Mouse (Mus musculus): ENCODE results near the gene Gan.

Gene Gan

DNA sequence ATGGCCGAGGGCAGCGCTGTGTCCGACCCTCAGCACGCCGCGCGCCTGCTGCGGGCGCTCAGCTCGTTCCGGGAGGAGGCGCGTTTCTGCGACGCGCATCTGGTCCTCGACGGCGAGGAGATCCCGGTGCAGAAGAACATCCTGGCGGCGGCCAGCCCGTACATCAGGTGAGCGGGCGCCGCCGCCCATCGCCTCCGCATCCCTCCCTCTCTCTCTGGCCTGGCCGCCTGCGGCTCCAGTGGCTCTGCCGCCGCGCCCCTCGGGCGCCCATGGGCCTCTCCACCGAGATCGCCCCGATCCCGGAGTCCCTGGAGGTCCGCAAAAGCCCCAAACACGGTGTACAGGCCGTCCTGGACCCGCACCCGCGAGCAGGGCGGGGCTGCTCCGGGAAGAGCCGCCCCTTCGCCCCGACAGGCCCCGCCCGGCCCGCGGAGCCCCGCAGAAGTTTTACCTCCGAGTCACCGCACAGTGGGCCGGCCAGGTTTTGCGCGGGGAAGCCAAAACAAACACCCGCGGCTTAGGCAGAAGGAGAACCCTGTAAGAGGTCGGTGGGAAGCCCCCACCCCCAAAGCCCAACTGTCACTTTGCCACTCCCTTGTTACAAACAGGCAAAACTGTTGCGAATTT lies at the start of gene Gan:
Gene Gan, plus strand, starts transcription at position 1 of the 627 bp plus-strand sequence.
- peak; percentile 48 for DNase-seq

DNA sequence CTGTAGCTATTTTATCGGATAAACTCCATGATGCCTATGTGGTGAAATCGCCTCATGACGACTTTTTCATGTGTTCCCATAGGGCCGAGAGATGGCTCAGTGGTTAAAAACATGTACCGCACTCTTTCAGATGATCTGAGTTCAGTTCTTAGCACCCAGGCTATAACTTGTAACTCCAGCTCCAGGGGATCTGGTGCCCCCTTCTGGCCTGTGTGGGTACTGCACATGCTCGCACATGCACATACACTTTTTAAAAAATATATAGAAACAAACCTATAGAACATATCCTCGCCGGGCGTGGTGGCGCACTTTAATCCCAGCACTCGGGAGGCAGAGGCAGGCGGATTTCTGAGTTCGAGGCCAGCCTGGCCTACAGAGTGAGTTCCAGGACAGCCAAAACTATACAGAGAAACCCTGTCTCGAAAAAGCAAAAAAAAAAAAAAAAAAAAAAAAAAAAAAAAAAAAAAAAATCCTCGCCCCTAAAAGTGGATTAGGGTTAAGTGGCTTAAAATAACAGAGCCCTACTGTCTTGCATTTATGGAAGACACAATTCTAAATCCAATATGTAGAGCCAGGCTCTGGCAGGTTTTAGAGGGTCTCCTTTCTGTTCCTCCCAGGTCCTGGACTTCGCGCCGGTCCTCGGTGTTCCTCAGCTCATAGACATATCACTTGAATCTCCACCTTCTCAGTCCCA lies 48.8 kb upstream of the Gan start:
- DNase-seq = no peak

DNA sequence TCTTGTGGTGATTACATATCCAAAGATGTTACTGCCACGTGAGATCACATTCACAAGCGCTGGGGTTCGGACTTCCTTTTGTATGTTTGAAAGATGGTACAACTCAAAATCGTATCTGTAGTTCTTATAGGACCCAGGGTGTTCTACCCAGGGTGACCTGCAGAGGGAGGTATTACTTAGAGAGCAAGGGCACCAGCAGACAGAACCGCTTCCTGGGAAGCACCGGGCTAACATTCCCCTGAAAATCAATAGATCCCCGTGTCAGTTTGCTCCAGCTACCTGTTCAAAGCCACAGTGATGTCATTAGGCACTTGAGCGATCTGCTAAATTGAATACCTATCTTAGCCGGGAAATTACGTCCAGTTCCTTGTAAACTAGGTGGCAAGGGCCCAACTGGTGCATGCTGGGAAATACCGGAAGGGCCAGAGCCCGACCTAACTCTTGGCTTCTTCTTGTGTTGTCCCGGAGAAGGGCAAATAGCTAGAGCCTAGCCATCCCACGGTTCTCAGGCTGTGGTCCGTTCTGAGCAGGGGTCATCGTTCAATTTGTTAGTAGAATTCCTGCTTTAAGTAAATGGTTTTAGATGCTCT lies 48.0 kb upstream of the Gan start:
- peak; percentile 27 for DNase-seq

DNA sequence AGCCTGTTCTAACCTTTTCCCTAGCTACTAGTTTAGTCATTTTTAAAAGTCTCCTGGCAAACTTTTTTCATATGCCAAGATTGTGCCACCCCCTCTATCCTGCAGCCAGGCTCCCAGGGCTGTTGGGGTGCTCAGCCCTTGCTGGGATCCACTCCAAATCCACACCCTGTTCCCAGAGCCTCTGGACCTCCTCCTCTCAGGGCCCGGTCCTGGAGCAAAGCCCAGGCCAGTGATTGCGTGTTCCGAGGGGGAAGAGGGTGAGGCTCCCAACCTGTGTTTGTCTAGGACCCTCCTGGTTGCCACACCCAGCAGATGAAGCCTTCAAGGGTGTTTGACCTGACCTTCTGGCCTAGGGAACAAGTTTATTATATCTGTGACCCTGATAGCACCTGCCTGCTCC lies 46.3 kb upstream of the Gan start:
- no peak for DNase-seq

DNA sequence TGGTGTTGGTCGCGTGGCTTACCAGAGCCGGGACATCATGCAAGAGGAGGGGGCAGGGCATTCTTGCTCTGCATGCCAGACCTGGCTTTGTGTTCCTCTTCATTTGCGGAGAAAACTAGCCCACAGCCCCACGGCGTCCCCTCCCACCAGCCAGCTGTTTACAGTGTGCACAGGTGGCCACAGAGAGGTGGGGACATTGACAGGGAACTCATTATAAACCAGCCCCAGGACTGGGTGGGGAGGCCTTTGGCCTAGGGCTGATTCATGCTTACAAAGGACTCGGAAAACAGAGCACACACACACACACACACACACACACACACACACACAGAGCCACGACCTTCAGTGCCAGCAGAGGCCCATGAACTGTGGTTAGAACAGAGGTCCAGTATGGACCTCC lies 45.7 kb upstream of the Gan start:
- no peak for DNase-seq

DNA sequence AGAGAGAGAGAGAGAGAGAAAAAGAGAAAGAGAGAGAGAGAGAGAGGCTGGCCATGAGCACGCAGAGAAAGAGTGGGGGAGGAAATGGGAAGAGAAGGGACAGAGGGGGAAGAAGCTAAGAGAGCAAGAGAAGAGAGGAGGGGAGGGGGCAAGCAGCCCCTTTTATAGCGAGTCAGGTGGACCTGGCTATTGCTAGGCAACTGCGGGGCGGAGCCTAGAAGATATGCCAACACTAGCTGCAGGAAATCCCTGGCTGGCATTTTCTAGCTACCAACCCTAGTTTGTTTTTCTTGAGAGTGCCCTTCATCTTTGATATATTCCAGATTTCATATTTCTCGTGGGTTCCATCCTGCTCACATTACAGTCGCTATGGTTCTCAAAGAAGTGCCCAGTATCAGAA lies 42.8 kb upstream of the Gan start:
- no peak for DNase-seq

DNA sequence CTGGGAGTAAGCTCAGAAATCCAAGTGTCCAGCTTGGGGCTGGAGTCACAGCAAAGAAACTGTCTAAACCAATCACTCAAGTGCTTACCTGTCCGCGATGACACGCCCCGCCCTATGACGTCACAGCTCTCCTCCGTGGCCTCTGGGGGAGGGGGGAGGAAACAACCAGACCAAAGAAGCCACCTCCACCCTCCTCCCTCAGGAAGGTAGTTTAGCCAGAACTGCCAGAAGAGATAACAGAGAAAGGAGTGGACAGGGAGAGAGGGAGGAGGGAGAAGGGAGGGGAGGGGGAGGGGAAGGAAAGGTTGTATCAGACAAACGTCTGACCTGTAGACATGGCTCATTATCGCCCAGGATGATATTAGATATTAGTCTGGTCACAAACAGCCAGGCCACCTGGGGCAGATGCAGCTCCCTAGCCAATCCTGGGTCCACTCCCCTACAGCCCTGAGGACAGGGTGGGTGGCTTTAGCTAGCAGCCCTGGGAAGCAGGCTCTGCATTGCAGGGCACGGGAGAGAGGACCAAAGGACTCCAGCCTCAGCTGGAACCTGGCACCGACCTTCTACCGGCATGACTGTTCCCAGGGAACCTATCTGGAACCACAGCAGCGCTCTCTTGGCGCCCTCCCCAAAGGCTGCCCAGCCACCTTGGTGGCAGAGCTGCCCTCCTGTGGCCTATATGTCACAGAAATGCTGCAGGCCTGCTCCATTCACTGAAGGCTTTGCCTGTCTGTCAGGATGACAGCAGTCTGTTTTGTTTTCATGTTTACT lies 42.1 kb upstream of the Gan start:
- DNase-seq = peak; percentile 44

DNA sequence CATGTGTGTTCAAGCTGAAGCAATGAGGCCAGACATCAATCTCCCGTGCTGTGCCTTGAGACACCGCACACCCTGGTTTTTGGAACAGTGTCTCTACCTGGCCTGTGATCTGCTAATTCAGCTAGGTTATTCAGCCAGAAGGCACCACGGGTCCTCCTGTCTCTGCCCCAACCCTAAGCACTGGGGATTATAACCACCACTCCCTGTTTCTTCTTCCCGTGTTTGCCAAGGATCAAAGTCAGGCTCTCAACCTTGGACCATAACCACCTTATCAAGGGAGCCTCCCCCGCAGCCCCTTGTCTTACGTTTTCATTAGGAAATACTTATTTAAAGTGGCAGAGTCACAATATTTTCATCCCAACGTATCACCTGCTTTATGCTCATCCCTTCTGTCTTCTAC lies 41.4 kb upstream of the Gan start:
- no peak for DNase-seq

DNA sequence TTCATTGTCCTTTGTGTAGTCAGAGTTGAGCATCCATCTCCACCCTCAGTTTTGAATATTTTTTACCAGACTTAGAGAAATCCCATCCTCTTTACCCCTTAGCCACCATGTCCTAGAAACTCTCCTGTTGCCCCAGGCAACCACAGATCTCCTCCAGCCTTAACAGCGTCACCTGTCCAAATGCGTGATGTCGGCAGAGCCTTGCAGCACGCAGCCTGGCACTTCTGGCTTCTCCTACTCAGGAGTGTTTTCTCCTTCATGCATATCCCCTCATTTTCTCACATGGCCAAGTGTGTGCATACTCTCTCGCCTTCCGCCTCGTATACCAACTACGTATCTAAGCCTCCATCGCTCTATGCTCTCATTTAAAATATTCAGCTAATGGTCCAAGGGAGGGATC lies 39.5 kb upstream of the Gan start:
- DNase-seq = no peak

DNA sequence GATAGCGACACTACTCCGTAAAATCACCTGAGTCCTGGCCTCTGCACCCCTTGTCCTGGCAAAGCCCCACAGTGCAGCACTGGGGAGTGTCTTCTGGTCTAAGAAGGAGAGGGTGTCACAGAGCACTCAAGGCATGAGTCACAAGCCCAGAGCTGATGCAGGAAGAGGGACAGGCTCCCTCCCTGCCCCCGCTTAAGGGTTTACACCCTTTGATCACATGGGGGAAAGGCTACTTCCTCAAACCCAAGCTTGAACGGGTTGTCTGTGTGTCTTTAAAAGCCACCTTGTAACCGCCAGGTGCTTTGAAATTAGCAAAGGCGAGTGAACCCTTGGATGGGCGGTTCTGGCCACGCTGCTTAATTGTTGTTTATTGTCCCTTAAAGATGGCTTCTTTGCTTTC lies 36.7 kb upstream of the Gan start:
- no peak for DNase-seq

DNA sequence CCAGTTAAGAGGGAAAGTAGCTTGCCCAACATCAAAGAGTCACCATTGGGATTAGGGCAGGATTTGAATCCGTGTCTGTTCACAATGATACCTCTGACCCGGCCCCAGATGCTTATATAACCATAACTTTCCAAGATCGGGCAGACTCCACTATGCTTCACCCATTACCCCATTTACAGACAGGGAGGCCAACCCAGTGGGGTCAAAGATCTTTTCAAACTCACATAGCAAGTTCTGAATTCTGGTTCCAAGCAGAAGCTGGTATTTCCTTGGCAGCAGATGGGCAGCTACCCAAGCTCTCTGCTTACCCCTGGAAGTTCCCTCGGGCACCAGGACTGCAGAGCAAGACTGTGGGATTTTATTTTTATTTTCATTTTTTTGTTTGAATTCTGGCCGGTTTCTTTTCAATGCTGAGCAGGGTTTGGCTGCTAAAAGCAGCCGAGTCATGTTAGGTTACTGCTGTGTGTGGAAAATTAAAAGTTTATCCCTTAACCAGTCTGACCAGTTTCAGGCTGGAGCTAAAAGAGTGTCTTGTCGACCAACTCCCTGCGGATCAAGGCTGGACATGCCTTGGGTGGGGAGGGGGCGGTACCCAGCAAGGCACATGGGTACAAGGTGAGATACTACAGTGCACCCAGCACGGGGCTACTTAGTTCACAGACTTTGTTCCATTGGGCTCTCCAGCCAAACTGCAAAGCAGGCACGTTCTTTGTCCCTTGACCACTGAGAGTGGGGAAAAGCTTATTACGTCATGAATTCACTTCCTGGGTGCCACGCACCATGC lies 33.9 kb upstream of the Gan start:
- no peak for DNase-seq

DNA sequence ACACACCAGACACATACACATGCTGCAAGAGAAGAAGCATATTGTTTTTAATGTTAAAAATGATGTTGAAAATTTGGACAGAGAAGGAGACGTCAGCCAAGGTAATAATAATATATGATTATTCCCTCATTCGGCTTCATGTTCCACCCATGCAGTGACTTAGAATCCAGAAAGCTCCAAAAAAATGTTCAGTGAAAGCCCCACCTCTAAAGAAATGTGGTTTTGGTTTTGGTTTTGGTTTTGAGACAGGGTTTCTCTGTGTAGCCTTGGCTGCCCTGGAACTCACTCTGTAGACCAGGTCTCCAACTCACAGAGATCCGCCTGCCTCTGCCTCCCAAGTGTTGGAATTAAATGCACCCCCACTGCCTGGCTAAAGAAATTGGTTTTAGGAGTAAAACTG lies 32.1 kb upstream of the Gan start:
- DNase-seq = no peak

DNA sequence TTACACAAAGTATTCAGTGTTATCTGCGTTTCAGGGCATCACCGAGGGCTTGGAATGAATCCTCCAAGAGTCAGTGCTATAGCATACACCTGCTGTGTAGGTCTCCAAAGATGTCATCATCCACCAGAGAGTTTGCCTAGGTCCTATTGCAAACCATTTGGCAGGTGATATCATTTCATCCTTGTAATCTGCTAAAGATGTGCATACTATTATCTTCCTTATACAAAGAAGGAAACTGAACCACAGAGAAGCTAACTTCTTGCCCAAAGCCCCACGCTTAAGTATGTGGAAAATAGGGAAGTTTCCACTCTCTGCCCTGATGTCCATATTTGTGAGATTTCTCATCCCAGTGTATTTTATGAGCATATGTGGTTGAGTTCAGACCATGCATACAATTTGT lies 31.5 kb upstream of the Gan start:
- DNase-seq = no peak

DNA sequence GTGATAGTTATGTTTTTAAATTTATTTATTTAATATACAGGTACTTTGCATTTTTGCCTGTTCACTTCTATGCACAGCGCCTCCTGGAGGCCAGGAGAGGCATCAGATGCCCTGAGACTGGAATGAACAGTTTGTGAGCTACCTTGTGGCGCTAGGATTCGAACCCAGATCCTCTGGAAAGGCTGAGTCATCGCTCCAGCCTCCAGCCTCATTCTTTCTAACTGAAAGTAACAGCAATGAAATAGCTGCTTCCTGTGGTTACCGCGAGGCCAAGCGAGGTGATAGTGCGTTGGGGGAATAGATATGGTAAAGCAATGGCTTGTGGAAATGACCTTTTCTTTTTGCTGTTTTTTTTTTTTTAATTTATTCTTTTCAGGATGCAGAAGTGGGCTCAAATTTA lies 30.9 kb upstream of the Gan start:
- DNase-seq = no peak

DNA sequence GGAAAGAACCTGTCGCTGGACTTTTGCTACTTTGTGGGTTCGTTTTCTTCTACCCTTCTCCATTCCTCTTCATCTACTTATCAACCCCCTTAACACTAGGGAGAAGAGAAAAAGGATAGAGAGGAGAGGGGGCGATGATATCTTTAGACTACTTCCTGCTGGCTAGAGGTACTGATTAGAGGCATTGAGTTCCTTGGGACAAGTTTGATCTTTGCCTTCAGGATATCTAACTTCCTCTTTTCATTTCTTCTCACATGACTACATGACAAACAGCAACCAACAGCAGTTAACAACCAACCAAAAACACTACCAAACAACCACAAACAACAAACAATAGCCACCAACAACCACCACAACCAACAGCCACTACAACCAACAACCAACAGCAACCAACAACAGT lies 24.2 kb upstream of the Gan start:
- no peak for DNase-seq

DNA sequence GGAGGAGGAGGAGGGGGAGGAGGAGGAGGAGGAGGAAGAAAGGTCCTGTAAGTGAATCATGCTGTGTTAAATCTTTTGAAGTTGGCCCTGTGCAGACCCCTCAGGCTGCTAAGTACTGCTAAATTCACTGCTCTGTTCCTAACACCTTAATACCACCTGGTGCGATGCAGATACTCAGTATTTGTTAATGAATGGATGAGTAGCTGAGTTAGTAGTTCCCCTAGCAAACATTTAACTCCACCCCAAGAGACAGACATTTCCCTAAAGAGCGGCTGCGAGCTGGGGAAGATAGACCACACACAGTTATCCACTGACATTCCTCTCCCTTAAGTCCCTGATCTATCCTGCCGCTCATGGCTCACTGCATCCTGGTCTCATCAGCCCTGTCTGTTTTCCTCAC lies 21.6 kb upstream of the Gan start:
- DNase-seq = no peak

DNA sequence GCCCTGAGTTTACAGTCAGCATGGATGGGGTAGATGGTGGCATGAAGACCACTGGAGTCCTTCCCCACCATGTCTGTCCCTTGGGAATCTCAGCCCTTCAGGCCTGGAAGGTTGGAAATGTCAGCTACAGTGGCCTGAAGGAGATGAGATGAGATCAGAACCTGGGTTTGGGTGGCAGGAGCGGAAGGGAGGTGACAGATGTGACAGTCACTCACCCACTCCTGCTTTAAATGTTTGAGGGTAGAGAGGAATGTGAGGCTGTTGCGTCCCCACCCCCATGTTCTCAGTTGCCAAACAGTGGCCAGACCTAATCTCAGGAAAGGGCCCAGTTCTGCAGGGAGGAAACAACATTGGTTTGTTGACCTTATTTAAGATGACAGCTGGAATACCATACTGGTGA lies 21.2 kb upstream of the Gan start:
- no peak for DNase-seq

DNA sequence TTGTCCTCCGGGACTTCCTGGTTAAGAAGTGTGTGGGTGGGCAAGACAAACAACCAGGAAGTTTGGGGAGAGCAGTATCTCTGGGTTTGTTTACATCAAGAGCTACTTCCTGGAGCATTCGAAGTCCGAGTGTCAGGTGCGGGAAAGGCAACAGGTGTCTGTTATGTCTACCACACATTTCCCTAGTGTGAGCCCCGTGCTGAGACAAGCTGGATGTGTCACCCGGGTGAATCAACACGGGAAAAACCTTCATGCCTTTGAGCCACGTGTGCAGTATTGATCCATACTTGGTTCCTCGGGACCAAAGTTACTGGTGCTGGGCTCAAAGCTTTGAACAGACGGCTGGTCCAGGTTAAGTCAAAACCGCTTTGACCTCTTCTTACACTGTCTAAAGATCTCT lies 20.6 kb upstream of the Gan start:
- DNase-seq = no peak

DNA sequence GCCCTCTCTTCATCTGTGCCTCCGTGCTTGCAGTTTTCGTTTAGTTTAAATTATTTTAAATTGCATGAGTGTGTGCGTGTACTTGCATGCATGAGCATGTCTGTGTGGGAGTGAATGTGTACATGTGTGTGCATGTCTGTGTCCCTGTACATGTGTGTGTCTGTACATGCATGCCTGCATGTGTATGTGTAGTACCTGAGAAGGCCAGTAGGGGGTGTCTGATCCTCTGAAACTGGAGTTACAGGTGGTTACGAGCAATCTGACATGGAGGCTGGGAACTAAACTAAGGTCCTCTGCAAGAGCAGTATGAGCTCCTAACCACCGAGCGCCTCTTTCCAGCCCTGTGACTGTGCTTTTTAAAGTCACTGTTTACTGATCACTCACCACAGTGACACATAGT lies 9.4 kb upstream of the Gan start:
- DNase-seq = no peak

DNA sequence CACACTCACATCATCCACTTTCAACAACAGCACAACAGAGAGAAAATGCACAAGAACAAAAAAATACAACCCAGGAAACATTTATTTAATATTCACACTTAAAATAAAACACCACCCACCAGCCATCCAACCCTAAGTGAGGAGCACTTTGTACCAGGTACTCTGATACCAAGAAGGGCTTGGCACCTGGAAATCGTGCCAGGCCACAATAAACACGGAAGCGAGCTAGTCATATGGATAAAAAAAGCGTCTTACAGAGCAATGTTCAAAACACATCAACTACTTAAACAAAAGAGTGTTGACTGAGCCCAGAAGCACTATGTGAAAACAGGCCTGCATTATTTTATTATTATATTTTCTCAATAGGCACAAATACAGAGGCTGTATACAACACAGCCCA lies 1.8 kb upstream of the Gan start:
- no peak for DNase-seq

DNA sequence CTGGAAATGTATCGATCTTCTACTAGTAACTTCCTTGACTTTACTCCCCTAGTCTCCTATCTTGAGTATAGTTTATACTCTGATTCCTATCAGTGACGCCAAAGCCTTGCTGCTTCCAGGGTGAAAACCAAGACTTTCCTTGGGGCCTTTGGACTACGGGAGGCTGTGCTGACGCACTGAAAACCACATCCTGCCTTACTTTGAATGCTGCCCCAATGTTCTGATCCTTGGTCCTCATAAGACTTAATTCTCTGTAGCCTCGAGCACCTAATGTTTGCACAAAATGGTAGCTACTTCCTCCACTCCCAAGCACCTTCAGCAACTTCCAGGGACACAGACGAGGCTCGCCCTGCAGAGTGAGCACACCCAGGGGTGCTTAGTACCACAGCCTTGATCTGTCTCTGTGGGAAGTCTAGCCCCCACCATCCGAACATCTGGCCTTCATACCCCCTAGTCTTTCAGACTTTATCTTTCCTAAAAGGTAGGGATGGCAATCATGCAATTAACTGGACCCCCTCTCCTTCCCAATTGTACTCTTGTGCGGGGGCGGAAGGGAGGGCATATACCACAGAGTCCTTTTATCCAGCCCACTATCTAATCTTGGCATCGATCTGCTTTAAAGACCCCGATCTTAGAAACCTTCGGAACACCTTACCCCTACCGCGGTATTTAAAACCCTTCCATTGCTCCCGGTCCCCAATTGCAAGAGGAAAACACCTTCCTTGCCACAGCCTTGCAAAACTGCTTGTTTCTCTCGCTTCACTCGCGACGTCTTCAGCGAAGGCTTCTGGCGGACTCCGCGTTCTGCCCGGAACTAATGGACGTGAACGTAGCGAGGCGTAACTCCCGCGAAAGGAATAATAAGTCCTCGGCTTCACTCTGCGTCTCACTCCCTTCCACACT lies 818 bp upstream of the Gan start:
- DNase-seq = peak; percentile 22

DNA sequence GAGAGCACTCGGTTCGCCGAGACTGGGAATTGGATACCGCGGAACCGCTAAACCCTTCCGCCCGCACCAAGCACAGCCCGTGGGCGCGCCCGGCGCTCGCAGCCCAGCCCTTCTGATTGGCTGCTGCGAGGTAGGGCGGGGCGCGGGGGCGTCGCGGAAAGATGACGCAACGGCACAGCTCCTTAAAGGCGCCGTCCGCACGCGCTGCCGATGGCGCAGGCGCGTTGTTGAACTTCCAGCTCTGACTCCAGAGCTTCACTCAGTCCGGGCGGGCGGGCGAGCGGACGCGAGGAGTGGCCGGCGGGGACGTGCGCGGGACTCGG lies 205 bp upstream of the Gan start:
- peak; percentile 97 for DNase-seq

Measured in cerebellum, adult 9-10 months (tissue).